Mouse (Mus musculus) C2C12 (cell line): Measurements from ENCODE around the gene Ggta1. TPM values are rescaled to one million over a fixed set of nuclear protein-coding genes. Genes with fewer than 3 reads are reported as not detected.

Experiments used
- H3K27me3 ChIP-seq: one replicate; pipeline ENCODE4 v1.6.1; 2011; ENCODE audit not compliant: control insufficient read depth, insufficient read depth, insufficient read length
- H3K36me3 ChIP-seq: one replicate; pipeline ENCODE4 v1.6.1; 2011; ENCODE audit not compliant: control insufficient read depth, insufficient read depth
- H3K4me3 ChIP-seq: one replicate; pipeline ENCODE4 v1.5.1; 2011; ENCODE audit warnings: mild to moderate bottlenecking, control low read depth; ENCODE audit not compliant: poor library complexity, insufficient read depth, severe bottlenecking
- H3K79me2 ChIP-seq: one replicate; pipeline ENCODE4 v1.6.1; 2011; ENCODE audit not compliant: control insufficient read depth, insufficient read depth
- H3K79me3 ChIP-seq: one replicate; pipeline ENCODE4 v1.6.1; 2011; ENCODE audit warnings: low read depth, control low read depth
- H3ac ChIP-seq: one replicate; pipeline ENCODE3; 2011; ENCODE audit warnings: low read depth; ENCODE audit not compliant: control insufficient read depth, insufficient read length
- CEBPB ChIP-seq: IDR thresholded peaks from one replicate; pipeline ENCODE4 v1.6.1; 2011; ENCODE audit warnings: low read depth, mild to moderate bottlenecking, control low read depth, moderate library complexity
- CTCF ChIP-seq: IDR thresholded peaks from one replicate; pipeline ENCODE4 v1.5.1; 2011; ENCODE audit not compliant: control insufficient read depth, insufficient read depth, insufficient read length
- FOSL1 ChIP-seq: IDR thresholded peaks from one replicate; pipeline ENCODE4 v1.8.0; 2011; ENCODE audit warnings: mild to moderate bottlenecking, low read length; ENCODE audit not compliant: poor library complexity, insufficient read depth, severe bottlenecking
- MAX ChIP-seq: IDR thresholded peaks from one replicate; pipeline ENCODE4 v1.6.1; 2011; ENCODE audit warnings: mild to moderate bottlenecking, control low read depth
- MYOD1 ChIP-seq: IDR thresholded peaks from one replicate; pipeline ENCODE4 v1.6.1; 2011; ENCODE audit warnings: low read depth; ENCODE audit not compliant: control insufficient read depth, insufficient read length
- MYOG ChIP-seq: IDR thresholded peaks from one replicate; pipeline ENCODE4 v1.6.1; 2011; ENCODE audit not compliant: control insufficient read depth, insufficient read length; ENCODE audit errors: extremely low read depth
- USF1 ChIP-seq: IDR thresholded peaks from one replicate; pipeline ENCODE4 v1.6.1; 2011; ENCODE audit warnings: low read depth, mild to moderate bottlenecking, control low read depth, moderate library complexity
- polyA plus RNA-seq: library from polyadenylated mRNA; unstranded; fragments of >200 nt; fragmentation: generic; extraction: Trizol; gene quantifications from one replicate; pipeline ENCODE4 v1.2.1, GENCODE M21; 2012; ENCODE audit warnings: missing spikeins

The Ggta1 gene
- polyA plus RNA-seq, 1 experiment = 7.1 TPM

GRCm38 (mm10) chr2:35416473-35416872 is 46.6 kb downstream of the Ggta1 start:
- Histone ChIP-seq H3K79me2 (no peaks in the 10 kb centered on the region), H3K4me3 (no peak overlapping the region), H3K27me3 (no peaks in the 10 kb centered on the region), H3ac (no peak overlapping the region), H3K36me3 (peaks cover 19% of the 10 kb centered on the region), H3K79me3 (no peaks in the 10 kb centered on the region)
- TF ChIP-seq MAX (no peak), MYOG (no peak), CTCF (no peak), FOSL1 (no peak), CEBPB (no peak), MYOD1 (no peak), USF1 (no peak)

- H3K36me3 ChIP-seq = peaks cover 7% of the 10 kb centered on the region
- no peak overlapping the region for H3K4me3 ChIP-seq
- H3K27me3 ChIP-seq = no peaks in the 10 kb centered on the region
- no peaks in the 10 kb centered on the region for H3K79me2 ChIP-seq
- TF ChIP-seq USF1 (no peak), MYOG (no peak), MYOD1 (no peak), CEBPB (no peak), FOSL1 (no peak), CTCF (no peak), MAX (no peak)
- H3ac ChIP-seq = no peak overlapping the region
- no peaks in the 10 kb centered on the region for H3K79me3 ChIP-seq
Observed at GRCm38 (mm10) chr2:35412810-35413209, 50.2 kb downstream of the Ggta1 start.

- H3K79me2 ChIP-seq = no peaks in the 10 kb centered on the region
- no peak overlapping the region for H3K4me3 ChIP-seq
- no peak for TF ChIP-seq MAX
- no peak for TF ChIP-seq USF1
- TF ChIP-seq CEBPB = no peak
- no peaks in the 10 kb centered on the region for H3K79me3 ChIP-seq
- H3K27me3 ChIP-seq = no peaks in the 10 kb centered on the region
- peaks cover 12% of the 10 kb centered on the region for H3K36me3 ChIP-seq
- no peak overlapping the region for H3ac ChIP-seq
Observed at GRCm38 (mm10) chr2:35412246-35412645, 50.8 kb downstream of the Ggta1 start.

DNA sequence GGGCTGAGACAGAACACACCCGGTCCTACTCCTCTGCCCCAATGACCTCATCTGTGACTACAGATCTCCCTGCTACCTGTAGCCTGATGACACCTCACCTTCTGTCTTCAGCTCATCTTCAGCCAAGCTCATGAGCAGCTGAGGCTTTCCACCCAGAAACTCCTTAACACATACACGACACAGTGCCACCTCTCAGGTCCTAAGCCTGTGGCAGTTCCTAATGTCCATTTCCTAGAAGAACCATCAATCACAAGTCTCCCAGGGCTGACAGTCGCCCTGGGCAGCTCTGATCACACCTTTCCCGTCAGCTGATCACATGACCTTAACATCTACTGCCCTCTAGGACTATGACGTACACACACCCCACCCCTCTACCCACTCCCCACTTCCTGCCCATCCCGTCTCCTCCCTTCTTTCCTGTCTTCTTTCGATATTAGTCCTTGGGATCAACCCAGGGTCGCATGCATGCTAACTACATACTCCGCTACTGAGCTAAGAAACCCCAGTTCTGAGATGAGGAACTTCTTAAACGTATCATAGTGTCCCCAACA is 51.3 kb downstream of the Ggta1 start:
- H3K79me3 ChIP-seq = no peaks in the 10 kb centered on the region
- TF ChIP-seq MYOG (no peak), USF1 (no peak), FOSL1 (no peak), CTCF (no peak), MAX (no peak), CEBPB (no peak), MYOD1 (no peak)

DNA sequence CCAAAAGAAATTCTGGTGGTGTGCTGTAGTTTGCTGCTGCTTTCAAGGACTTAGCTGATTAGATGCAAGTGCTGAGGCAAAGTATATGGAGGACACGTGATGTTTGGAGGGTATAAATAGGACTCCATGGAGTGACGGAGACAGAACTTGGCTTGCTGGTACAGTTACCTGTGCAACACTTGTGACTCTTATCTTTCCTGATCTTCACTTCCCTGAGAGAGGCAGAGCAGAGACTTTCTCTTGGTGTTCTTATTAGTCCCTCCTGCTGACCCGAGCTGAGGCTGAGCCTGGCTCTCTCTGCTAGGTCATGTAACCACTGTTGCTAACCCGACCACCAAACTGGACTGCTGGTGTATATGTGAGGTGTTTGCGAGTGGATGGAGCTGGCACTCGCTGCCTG is 53.6 kb downstream of the Ggta1 start:
- peaks cover 27% of the 10 kb centered on the region for H3K36me3 ChIP-seq
- TF ChIP-seq MYOG (no peak), MYOD1 (no peak), USF1 (no peak), FOSL1 (no peak), CTCF (no peak), MAX (no peak), CEBPB (no peak)
- H3K79me2 ChIP-seq = no peaks in the 10 kb centered on the region
- no peak overlapping the region for H3K4me3 ChIP-seq
- no peaks in the 10 kb centered on the region for H3K79me3 ChIP-seq
- no peaks in the 10 kb centered on the region for H3K27me3 ChIP-seq
- H3ac ChIP-seq = no peak overlapping the region

More for the DNA sequence above, 51.3 kb downstream of the Ggta1 start:
- no peak overlapping the region for H3K4me3 ChIP-seq
- no peak overlapping the region for H3ac ChIP-seq
- H3K27me3 ChIP-seq = no peaks in the 10 kb centered on the region
- H3K79me2 ChIP-seq = no peaks in the 10 kb centered on the region
- H3K36me3 ChIP-seq = peaks cover 16% of the 10 kb centered on the region

DNA sequence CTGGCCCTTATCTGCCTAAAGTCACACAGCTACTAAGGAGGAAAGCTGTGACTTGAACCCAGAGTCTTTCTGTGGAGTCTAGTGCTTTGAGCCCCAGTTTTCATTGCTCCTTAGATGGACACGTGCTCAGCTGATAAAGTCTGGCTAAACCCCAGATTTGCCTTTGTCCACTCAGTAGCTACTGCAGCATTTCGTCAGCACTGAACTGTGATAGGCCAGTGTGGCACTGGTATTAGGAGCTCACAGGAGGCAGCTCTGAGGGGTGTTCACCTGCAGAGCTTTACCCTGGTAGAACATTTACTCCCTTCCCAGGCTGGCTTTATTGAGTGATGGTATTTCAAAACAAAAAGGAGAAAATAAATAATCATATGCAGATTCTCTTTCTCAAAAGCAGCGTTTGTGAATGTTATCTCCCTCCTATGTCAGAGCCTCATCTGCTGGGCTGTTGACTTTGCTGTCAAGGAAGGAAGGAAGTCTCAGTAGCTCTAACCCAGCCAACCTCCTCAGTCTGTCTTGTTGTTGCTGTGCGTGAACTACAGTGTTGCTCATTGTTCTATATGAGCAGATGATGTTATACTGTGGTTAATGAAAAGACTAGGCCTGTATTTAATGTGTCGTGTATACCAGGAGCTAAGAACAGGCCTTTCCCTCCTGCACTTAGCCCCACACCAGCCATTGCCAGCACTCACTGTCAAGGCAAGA is 54.5 kb downstream of the Ggta1 start:
- Histone ChIP-seq H3K27me3 (no peaks in the 10 kb centered on the region), H3K36me3 (peaks cover 27% of the 10 kb centered on the region), H3K4me3 (no peak overlapping the region), H3K79me2 (no peaks in the 10 kb centered on the region), H3ac (no peak overlapping the region), H3K79me3 (no peaks in the 10 kb centered on the region)
- TF ChIP-seq CTCF (no peak), FOSL1 (no peak), MAX (no peak), USF1 (no peak), MYOG (no peak), CEBPB (no peak), MYOD1 (no peak)
